Mouse (Mus musculus): Measurements from ENCODE around the gene Arpc1a.
A peak's percentile ranks its signal among the peaks of the same experiment; 100 is the strongest.
"Not testable (repeated sequence)": the region's sequence is repeated elsewhere in the genome, so short reads cannot be mapped to it uniquely, and the experiment has no call there.

Gene Arpc1a

GRCm38 (mm10) chr5:145104328-145104727, 20.7 kb downstream of the Arpc1a start:
- DNase-seq (ENCODE audit: low spot score): no peak

- no peak for DNase-seq (ENCODE audit: low spot score)
Measured at GRCm38 (mm10) chr5:145105694-145106275, 22.2 kb downstream of the Arpc1a start.

- DNase-seq (ENCODE audit: low spot score): no peak
Measured at GRCm38 (mm10) chr5:145110401-145110800, 26.8 kb downstream of the Arpc1a start.

GRCm38 (mm10) chr5:145112566-145112965, 28.9 kb downstream of the Arpc1a start:
- DNase-seq (ENCODE audit: low spot score): no peak

- DNase-seq (ENCODE audit: low spot score): peak; percentile 30
Measured at GRCm38 (mm10) chr5:145113416-145113815, 29.8 kb downstream of the Arpc1a start.

GRCm38 (mm10) chr5:145114071-145114605, 30.5 kb downstream of the Arpc1a start, which contains the start of gene Arpc1b:
Gene Arpc1b (plus strand): TSS chr5:145114215.
- peak; percentile 83 for DNase-seq (ENCODE audit: low spot score)

- DNase-seq (ENCODE audit: low spot score): peak; percentile 79
Measured at GRCm38 (mm10) chr5:145114606-145115473, 31.2 kb downstream of the Arpc1a start.

GRCm38 (mm10) chr5:145115736-145116135, 32.1 kb downstream of the Arpc1a start:
- DNase-seq (ENCODE audit: low spot score): peak; percentile 33

- peak; percentile 96 for DNase-seq (ENCODE audit: low spot score)
Measured at GRCm38 (mm10) chr5:145116316-145116715, 32.7 kb downstream of the Arpc1a start.

- DNase-seq (ENCODE audit: low spot score): peak; percentile 90
Measured at GRCm38 (mm10) chr5:145116916-145117315, 33.3 kb downstream of the Arpc1a start.

- DNase-seq (ENCODE audit: low spot score): no peak
Measured at GRCm38 (mm10) chr5:145118005-145118404, 34.4 kb downstream of the Arpc1a start.

- DNase-seq (ENCODE audit: low spot score): no peak
Measured at GRCm38 (mm10) chr5:145118461-145118860, 34.8 kb downstream of the Arpc1a start.

- DNase-seq (ENCODE audit: low spot score): peak; percentile 54
Measured at GRCm38 (mm10) chr5:145119385-145119784, 35.8 kb downstream of the Arpc1a start.

- peak; percentile 52 for DNase-seq (ENCODE audit: low spot score)
Measured at GRCm38 (mm10) chr5:145120921-145121320, 37.3 kb downstream of the Arpc1a start.

GRCm38 (mm10) chr5:145123396-145123795, 39.8 kb downstream of the Arpc1a start:
- DNase-seq (ENCODE audit: low spot score): no peak

GRCm38 (mm10) chr5:145126580-145126979, 43.0 kb downstream of the Arpc1a start:
- DNase-seq (ENCODE audit: low spot score): no peak

- peak; percentile 61 for DNase-seq (ENCODE audit: low spot score)
Measured at GRCm38 (mm10) chr5:145129124-145129523, 45.5 kb downstream of the Arpc1a start.

GRCm38 (mm10) chr5:145129773-145130172, 46.1 kb downstream of the Arpc1a start:
- not testable (repeated sequence) for DNase-seq (ENCODE audit: low spot score)

- peak; percentile 49 for DNase-seq (ENCODE audit: low spot score)
Measured at GRCm38 (mm10) chr5:145130191-145130590, 46.6 kb downstream of the Arpc1a start.

- no peak for DNase-seq (ENCODE audit: low spot score)
Measured at GRCm38 (mm10) chr5:145130995-145131394, 47.4 kb downstream of the Arpc1a start.

GRCm38 (mm10) chr5:145133275-145133674, 49.6 kb downstream of the Arpc1a start:
- DNase-seq (ENCODE audit: low spot score): not testable (repeated sequence)

GRCm38 (mm10) chr5:145138836-145139235, 55.2 kb downstream of the Arpc1a start:
- DNase-seq (ENCODE audit: low spot score): peak; percentile 69
